Mouse (Mus musculus): ENCODE data around the gene Sla2.
"Not testable (repeated sequence)": the region's sequence is repeated elsewhere in the genome, so short reads cannot be mapped to it uniquely, and the experiment has no call there.

Sla2 gene

DNA sequence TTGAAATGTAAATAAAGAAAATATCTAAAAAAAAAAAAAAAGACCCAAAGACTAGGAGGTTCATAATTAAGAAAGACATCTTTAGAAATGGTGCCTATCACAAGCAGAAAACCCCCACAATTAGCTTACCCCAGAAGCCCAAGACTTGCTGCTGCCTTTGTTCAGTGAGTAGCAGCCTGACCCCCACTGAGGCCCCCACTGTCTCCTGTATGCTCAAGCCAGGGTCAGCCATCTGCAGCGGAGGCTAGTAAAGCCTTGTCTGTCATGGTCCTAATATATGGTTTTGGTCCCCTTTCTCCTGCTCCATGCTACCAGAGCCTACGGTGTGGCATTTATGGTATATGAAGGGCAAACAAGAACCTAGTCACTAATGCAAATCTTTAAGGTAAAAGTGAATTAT, 14.4 kb upstream of the Sla2 start:
- no peak for DNase-seq (ENCODE audit: low spot score in 2 of 2)

DNA sequence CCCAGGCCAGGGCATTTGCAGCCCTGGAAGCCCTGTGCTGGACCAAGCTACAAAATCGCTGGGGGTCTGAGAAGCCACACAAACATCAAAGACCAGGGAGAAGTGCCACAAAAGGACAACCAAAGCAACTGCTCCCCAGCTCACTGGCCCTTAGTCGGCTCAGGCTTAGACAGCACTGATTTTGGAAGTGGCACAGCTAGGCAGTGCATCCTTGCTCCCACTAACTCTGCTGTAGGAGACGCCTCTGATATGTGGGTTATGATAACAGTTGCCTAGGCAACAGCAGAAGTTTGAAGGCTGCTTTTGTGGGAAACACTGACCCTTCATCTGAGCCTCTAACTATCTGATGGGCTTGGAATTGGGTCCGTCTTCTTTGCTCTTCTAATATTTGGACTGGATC, 12.2 kb upstream of the Sla2 start:
- DNase-seq (ENCODE audit: low spot score in 2 of 2): no peak

DNA sequence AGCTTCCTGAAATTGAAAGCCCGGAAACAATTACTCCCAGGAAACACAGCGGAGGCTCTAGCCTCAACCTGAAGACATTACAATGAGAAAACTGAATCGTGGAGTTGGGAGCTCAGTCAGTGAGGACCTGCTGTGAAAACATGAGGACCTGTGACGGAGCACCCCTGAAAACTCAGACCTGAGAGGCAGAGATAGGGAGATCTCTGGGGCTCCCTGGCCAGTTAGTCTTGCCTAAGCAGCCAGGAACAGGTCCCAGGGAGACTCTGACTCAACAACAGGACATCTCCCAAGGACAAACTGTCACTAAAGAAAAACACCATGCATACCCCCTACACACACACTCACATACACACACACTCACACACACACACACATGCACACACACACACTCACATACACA, 11.4 kb upstream of the Sla2 start:
- no peak for DNase-seq (ENCODE audit: low spot score in 2 of 2)

DNA sequence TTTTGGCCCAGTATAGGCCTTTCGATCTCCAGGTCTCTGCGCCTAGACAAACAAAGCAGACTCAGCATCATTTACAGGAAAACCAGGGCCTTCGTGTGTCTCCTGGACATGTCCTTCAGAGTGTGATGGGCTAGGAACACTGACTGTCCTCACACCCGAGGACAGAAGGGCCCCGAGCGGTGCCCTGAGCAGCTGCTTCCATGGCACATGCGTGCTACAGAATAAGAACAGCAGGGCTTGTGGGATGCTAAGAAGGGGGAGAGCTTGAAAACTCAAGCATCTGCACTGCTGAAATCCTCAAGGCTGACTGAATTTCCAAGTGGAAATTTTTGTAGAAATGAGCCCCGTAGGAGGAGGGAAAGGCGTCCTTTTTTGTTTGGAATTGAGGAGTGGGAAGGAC, 10.0 kb upstream of the Sla2 start:
- peak; percentile 43 to 60 for DNase-seq (ENCODE audit: low spot score in 2 of 2)

DNA sequence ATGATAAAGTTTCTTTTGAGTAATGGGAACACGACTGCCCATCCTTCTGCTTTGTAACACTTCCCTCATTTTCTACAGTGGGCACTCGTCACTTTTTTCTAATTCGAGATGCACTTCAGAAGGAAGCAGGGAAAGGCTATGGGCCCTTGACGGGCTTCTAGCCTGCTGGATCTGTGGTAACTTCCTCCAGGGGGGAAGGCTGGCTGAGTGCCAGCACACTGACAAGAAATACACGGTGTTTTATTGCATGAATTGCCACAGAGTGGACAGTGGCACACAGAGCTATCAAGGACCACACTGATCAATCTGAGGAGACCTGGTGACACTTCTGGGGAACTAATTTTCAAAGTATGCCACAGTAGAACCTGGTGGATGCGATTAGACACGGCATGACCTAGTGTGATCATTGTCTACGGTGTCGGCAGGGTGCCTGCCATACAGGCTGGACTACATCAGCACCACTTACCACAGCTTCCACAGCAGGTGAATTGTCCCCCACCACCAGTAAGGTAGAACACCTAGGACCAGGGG, 9.5 kb upstream of the Sla2 start:
- no peak for DNase-seq (ENCODE audit: low spot score in 2 of 2)

DNA sequence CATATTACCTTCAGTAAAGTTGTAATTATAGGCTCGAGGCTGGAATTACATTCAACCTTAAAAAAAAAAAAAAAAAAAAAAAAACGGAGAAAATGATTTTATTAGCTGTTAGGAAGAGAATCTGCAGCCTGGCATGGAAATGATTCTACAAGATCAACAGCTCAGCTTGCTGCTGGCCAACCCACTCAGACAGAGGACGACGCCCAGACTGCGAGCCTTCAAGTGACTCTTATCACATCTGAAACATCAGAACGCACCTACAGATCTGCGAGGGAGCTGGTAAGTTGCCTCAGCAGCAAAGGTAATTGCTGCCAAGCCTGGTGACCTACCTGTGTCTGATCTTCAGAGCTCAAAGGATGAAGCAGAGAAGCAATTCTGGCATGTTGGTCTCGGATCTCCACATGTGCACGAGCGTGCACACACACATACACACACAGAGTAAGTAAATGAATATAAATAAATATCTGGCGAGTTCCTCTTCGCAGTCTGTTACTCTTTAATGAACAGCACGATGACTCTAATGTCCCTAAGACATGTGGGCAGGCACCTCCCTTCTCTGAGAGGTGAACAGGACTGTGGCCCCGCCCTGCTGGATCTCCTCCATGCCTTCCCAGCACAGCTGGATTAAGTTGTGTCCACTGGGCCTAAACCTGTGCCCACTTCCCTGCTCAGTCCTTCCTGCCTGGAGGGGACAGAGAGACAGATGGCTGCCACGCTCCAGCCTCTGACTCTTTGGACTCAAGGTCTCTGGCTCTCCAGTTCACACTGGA, 7.7 kb upstream of the Sla2 start:
- no peak for DNase-seq (ENCODE audit: low spot score in 2 of 2)

DNA sequence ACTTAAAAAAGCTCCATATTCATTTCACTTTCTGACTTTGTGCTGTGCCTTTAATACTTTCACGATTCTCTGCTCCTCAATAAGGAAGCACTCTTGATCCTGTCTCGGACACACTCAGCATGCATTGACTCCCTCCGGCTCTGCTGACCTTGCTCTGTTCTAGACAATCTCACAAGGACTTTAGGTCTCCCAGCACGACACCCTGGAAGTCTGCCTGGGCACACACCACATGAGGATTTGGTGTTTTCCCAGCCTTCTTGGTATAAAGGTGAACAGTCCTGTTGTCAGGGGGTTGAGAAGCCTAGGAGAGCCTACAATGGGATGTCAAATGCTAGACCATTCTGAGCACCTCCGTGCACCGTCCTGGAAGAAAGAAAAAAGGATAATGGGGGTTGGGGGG, 5.8 kb upstream of the Sla2 start:
- DNase-seq (ENCODE audit: low spot score in 2 of 2): no peak

DNA sequence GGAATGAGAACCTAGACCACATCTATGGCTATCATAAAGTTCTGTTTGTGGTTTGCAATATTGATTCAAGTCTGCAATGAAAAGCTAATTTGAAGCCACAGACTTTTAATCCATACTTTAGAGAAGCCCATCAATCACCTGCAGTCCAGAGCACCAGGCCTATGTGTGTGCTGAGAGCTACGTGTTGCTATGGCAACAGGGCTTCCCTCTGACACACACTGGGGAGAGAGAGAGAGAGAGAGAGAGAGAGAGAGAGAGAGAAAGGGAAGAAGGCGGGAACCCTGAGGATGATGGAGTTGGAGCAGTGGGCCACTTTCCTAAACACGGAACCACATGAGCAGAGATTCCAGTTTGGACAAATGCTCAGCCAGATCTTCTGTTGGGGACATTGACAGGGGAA, 5.2 kb upstream of the Sla2 start:
- DNase-seq (ENCODE audit: low spot score in 2 of 2): no peak

DNA sequence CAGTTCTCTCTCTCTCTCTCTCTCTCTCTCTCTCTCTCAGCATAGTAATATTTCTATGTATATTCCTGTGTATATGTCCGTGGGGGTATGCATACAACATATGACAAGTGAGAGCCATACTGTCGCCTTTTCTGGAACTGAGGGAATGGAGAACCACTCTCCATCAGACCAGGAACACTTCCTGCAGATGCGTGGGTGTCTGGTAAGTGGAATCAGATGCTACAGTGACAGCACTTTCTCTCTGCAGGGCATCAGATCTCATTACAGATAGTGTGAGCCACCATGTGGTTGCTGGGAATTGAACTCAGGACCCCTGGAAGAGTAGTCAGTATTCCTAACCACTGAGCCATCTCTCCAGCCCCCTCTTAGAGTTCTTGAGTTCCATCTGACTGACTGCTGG, 1.5 kb upstream of the Sla2 start:
- no peak for DNase-seq (ENCODE audit: low spot score in 2 of 2)

DNA sequence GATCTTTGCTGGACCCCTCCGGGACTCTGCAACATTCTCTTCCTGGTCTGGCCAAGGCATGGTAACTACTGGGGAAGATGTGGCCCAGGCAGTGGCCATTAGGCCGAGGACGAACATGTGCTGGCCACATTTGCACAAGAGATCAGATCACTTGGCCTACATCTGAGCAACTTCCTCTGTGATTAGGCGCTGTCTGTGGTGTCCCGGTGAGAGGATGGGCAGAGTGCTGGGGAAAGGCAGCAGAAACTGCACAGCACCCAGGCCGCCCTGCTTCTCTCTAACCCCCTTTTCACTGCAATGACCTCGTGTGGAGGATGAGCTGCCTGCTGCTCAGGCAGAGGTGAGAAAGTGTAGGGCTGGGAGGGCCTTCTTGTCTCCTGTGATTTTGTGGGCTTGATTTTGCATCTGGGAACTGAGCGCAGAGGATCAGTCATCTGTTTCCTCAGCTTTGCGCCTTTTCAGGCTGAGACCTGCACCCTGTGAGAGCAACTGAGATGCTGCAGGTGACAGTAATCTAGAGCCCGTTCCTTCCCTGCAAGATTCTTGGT, 834 bp downstream of the Sla2 start:
- DNase-seq (ENCODE audit: low spot score in 2 of 2): no peak

DNA sequence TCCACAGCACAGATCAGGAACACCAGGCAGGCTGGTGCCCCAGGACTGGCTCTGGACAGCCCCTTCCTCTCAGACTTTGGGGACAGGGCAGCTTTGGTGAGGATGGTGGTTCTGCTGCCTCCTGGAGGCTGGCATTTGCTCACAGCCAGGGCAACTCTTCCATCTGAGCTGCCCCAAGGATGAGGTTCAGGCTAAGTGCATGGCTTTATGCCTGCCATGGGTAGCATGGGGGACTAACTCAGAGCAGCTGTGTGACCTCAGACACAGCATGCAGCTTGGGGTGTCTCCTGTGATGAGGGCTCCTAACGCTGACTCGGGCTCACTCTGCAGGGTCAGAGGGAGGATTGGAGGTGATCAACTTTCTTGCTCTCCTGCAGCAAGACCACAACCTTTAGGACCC, 1.3 kb downstream of the Sla2 start:
- not testable (repeated sequence) for DNase-seq (ENCODE audit: low spot score in 2 of 2)

DNA sequence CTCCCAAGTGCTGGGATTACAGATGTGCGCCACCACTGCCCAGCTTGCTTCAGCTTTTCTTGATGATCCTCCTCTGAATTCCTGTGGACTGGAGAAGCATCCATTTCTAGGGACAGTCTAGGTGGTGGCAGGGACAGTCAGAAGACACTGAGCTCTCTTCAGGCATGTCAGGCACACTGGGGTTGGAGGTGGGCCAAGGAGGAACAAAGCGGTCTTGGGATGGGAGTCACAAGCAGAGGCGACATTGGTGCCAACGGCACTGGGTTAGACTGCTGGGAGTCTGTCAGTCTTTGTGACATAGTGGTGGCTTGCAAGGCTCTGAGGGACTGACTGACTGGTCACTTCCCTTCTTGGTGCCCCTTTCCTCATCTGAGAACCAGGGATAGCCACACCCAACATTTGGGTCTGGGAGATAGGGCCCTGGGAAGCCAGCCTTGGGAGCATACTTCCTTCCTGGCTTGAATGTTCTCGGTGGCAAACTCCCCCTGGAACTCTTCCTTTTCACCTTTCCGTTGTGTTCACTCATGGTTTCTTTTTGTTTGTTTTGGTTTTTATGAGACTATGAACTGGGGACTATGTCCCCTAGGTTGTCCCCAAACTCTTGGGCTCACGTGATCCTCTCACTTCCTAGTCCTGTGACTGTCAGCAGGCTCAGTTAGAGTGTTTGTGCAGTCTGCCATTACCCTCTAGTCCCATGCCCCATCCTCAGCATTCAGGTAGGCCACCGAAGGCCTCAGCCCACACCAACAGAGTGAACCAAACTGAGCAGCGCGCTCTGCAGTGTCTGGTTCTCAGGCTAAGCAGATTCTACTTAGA, 2.4 kb downstream of the Sla2 start:
- no peak for DNase-seq (ENCODE audit: low spot score in 2 of 2)

DNA sequence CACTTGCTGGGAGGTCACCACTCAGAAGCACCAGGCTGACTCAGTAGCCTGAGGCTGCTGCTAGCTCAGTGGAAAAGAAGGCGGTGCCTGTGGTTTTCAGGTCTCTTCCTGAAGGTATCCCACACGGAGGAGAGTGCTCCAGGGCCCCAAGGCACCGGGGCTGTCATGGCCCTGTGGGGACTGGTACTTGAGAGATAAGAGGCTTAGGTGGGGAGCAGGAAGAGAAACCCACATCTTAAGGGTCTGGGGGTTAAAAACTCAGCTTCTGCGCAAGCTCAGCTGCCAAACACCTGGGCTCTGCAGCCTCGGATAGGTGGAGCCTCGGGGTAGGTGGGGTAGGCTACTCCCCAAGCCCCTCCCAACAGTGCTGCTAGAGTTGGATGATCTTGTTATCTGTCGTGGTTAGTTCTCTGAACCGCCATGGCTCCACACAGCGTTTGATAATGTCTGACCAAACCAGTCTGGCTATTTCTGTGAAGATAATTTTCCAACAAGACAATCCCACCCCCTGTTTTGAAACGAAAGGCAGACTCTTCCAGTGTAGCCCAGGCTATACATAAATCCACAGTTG, 4.5 kb downstream of the Sla2 start:
- DNase-seq (ENCODE audit: low spot score in 2 of 2): no peak

DNA sequence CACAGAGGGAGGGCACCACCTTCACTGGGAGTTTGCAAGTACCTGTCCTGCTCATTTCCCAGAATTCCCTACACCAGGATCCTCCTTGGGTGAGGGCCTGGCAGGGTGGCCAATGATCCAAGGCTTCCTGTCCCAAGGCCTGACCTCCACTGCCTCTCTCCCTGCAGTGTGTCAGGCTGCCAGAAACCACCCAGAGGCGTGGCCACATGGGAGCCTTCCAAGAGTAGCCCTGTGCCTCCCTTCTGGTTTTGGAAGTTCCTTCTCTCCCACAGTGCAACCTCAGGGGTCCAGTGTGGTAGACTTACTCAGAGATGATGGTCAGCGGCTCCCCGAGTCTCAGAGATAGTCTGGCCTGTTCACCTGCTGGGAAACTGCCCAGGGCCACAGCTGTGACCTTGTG, 7.5 kb downstream of the Sla2 start:
- no peak for DNase-seq (ENCODE audit: low spot score in 2 of 2)

DNA sequence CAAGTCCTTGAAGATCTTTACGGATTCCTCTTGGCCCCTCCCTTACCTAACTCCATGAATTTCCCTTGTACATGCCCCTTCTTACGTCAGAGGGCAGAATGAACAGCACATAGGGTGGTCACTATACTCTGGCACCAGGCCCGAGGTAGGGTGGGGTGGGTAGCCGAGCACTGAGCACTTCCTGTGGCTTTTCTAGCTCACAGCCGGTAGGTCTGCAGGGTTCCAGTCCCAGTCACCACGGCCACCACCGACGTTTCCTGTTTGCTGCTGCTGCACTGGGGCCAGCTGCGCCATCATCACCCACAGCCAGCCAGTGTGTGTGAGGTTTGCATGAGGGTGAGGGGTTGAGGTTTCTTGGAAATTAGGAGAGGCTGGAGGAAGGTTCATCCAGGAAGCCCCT, 9.3 kb downstream of the Sla2 start:
- no peak for DNase-seq (ENCODE audit: low spot score in 2 of 2)

DNA sequence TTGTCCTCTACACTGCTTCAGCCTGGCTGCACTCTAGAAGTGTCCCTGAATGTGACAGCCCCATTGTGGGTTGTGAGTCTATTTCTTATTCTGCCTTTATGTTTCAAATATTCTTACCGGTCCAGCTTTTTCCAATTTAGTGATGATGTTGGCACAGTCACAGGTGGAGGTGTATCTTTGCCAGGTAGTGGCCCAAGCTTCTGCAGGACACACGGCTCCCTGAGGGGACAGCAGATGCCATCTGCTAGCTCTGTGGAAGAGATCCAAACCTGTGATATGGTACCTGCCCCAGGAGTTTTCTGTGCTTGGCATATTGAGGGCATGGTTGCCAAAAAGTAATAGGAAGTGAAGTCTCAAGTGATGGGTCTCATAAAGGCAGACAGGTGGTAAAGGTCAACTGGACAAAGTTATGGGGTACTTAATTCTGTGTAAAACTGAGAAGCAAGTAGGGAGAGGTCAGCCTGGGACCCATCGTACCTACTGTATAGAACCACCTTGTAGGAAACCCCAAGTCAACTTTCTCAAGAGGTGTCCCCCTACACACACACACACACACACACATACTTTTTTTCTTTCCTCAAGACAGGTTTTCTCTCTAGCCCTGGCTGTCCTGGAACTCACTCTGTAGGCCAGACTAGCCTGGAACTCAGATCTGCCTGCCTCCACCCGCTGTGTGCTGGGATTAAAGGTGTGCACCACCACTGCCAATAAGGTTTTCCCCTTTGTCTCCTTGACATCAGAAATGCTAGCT, 12.1 kb downstream of the Sla2 start:
- DNase-seq (ENCODE audit: low spot score in 2 of 2): no peak

DNA sequence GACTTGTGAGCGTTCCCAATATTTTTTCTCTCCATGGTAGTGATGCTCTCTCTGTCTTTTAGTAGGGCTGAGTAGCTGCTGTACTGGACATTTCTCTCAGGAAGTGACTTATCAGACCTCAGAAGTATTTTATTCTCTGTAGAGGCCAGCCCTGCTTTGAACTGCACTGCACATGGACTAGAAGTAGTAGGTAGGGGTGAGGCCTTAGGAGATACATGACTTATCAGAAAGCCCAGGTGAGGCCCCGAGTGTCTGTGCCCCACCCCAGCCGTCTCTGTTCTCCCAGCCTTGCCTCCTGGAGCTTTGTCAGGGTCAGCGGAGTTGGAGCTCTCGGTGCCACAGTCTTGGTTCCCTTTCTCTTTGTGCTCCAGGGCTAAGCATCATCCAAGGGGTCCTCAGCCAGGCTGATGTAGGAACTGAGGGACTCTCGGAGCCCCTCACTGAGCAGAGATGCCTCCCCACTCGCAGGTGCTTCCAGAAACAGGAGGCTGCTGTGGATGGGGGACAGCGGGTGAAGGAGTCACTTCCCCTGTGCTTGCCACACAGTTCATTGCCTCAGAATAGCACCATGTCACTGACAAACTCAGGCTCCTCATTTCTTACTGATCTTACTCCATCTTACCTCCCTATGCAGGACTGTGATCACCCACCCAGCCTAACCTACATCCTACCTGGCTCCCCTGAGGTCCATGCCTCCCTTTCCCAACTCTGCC, 12.8 kb downstream of the Sla2 start:
- no peak for DNase-seq (ENCODE audit: low spot score in 2 of 2)

DNA sequence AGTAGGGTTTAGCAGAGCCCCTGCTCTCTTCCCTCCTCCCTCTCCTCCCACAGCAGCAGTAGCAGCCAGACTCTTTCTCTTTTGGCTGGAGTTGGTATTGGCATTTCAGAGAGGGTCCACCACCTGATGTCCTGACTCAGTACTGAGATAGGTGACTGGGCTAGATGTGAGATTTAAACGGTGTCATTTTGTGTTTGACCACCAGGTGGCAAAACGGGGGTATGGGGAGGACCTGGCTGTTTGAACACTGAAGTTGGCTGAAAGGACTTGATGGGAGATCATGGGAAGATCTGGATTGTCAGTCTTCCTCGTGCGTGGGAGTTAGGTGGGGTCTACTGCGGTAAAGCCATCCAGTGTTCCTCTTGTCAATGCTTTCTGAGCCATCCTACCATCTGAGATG, 13.4 kb downstream of the Sla2 start:
- peak in 1 of 2 experiments; percentile 62 for DNase-seq (ENCODE audit: low spot score in 2 of 2)

DNA sequence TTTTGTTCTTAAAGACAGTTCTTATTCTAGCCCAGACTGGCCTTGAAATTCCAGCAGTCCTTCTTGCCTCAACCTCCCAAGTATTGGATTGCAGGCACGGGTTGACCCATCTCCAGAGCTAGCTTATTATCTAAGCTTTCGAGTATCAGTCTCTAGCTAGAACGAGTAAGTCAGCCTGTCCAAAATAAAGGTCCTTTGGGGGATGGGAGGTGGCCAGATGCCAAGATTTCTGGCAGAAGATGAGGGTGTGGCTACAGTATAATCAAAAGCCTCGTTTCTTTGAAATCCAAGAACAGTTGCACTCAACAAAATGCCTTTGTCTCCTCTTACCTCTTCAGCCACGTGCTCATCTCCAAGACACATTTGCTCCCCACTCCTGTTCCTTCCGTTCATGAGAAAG, 16.5 kb downstream of the Sla2 start:
- no peak for DNase-seq (ENCODE audit: low spot score in 2 of 2)

DNA sequence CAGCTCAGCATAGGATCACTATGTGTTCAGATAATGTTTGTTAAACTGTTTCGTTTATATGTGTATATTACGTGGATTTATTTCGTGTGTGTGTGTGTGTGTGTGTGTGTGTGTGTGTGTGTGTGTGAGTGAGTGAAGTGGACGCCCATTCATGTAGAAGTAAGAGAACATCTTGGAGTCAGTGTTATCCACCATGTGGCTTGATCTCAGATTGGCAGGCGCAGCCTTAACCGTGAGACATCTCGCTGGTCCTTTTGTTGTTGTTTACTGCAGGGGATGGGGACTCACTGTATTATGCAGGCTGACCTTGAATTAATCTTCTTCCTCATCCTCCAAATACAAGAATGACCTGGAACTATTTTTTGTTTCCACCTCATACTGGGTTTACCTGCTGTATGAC, 17.4 kb downstream of the Sla2 start:
- no peak for DNase-seq (ENCODE audit: low spot score in 2 of 2)

DNA sequence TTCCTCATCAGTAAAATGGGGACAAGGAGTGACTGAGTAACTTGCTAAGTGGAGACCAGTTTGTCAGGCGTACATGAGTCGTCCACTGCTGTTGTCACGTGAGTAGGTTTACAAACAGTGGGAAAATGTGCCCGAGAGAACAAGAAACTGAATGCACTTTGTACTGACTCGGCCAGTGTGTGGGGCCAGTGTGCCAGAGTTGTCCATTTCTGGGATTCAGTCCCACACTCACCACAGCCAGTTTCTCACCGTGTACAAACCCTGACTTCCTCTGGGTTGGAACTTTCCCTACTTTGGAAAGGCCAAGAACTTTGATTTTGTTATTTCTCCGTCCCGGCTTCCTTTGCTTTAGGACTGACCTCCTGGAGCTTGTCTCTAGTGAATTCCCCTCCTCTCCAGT, 18.0 kb downstream of the Sla2 start:
- peak; percentile 51 to 70 for DNase-seq (ENCODE audit: low spot score in 2 of 2)
